Mouse (Mus musculus) forebrain, embryonic 14.5 days (tissue): ENCODE measurements around the gene Plcl1. TPM values are rescaled to one million over a fixed set of nuclear protein-coding genes. Genes with fewer than 3 reads are reported as not detected.
A peak's percentile ranks its signal among the peaks of the same experiment; 100 is the strongest.

Experiments
- ATAC-seq: fragments of 200-750 bp; cut with Nextera tagmentation; 2 replicates; pipeline ENCODE4 v1.8.0; 2017; ENCODE audit warnings: mild to moderate bottlenecking, moderate library complexity
- DNase-seq: peaks from one replicate; pipeline ENCODE4 v3.0.0-alpha.2; 2015; ENCODE audit warnings: low spot score
- H3K27ac ChIP-seq: fragments of 300-500 bp; sonication (generic); 2 replicates; pipeline ENCODE4 v1.5.1; 2014; ENCODE audit warnings: low read depth, mild to moderate bottlenecking, control low read depth, low read length, moderate library complexity
- H3K27me3 ChIP-seq: fragments of 300-500 bp; sonication (generic); replicated peaks from 2 replicates; pipeline ENCODE4 v1.6.1; 2014; ENCODE audit warnings: low read length, control low read depth, mixed read lengths; ENCODE audit not compliant: control insufficient read depth, insufficient read depth
- H3K36me3 ChIP-seq: fragments of 300-500 bp; sonication (generic); 2 replicates; pipeline ENCODE4 v1.6.1; 2014; ENCODE audit warnings: low read length, control low read depth; ENCODE audit not compliant: control insufficient read depth, insufficient read depth
- H3K4me1 ChIP-seq: fragments of 300-500 bp; sonication (generic); 2 replicates; pipeline ENCODE4 v1.6.1; 2014; ENCODE audit warnings: antibody characterized with exemption, low read length, control low read depth; ENCODE audit not compliant: control insufficient read depth, insufficient read depth
- H3K4me2 ChIP-seq: fragments of 300-500 bp; sonication (generic); 2 replicates; pipeline ENCODE4 v1.6.1; 2014; ENCODE audit warnings: mild to moderate bottlenecking, control low read depth, low read length
- H3K4me3 ChIP-seq: fragments of 300-500 bp; sonication (generic); 2 replicates; pipeline ENCODE4 v1.5.1; 2014; ENCODE audit warnings: low read depth, low read length, control low read depth
- H3K9ac ChIP-seq: fragments of 300-500 bp; sonication (generic); 2 replicates; pipeline ENCODE4 v1.6.1; 2014; ENCODE audit warnings: mild to moderate bottlenecking, low read length, control low read depth, moderate library complexity
- H3K9me3 ChIP-seq: fragments of 300-500 bp; sonication (generic); replicated peaks from 2 replicates; pipeline ENCODE4 v1.6.1; 2016; ENCODE audit warnings: low read length, control low read depth, mixed read lengths; ENCODE audit not compliant: control insufficient read depth
- WGBS: fragments of 180-500 bp; shearing (Covaris S2); extraction: QIAGEN DNeasy Blood & Tissue Kit; methylation state at CpG from one replicate; pipeline ENCODE4 v1.1.7; 2014; 5-methylcytosine and 5-hydroxymethylcytosine counted together
- polyA plus RNA-seq: library from polyadenylated mRNA; unstranded; fragments of >200 nt; fragmentation: Nextera tagmentation; extraction: Ambion mirVana; gene quantifications from 2 replicates; pipeline ENCODE4 v1.2.1, GENCODE M21; 2014

The Plcl1 gene
- polyA plus RNA-seq, 1 experiment from 2014 or later, result 2.6 TPM

DNA sequence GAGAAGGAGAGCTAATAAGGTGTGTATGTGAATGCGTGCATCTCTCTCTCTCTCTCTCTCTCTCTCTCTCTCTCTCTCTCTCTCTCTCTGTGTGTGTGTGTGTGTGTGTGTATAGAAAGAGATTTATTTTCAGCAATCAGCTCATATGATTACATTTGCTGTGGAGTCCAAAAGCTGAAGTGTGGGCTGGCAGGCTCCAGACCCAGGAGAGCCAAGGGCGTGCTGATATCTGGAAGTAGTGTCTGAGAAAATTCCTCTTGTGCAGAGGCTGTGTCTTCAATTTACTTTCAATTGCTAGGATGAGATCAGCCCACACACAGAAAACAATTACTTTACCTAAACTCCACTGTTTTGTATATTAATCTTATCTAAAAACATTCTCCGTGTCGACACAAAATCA is 179.7 kb downstream of the Plcl1 start:
- DNase-seq (no peak), ATAC-seq (no peak)
- Histone ChIP-seq H3K9me3 (no peaks in the 10 kb centered on the region), H3K27me3 (no peaks in the 10 kb centered on the region), H3K36me3 (no peaks in the 10 kb centered on the region), H3K4me1 (peaks cover 2% of the 10 kb centered on the region; the same call in 1 of the 2 replicates), H3K4me3 (no peak overlapping the region), H3K27ac (no peak overlapping the region), H3K4me2 (no peak overlapping the region), H3K9ac (no peak overlapping the region)
- WGBS, result 93% methylated on average over 4 of the region's 4 CpGs

GRCm38 (mm10) chr1:55588090-55588489 is 182.4 kb downstream of the Plcl1 start:
- Histone ChIP-seq H3K4me1 (peaks cover 2% of the 10 kb centered on the region; the same call in 1 of the 2 replicates), H3K9ac (no peak overlapping the region), H3K27ac (no peak overlapping the region), H3K36me3 (no peaks in the 10 kb centered on the region), H3K4me2 (no peak overlapping the region), H3K9me3 (no peaks in the 10 kb centered on the region), H3K27me3 (no peaks in the 10 kb centered on the region), H3K4me3 (no peak overlapping the region)
- ATAC-seq, result no peak
- WGBS, result 15% methylated on average over 6 of the region's 6 CpGs
- DNase-seq, result peak; percentile 20

GRCm38 (mm10) chr1:55590047-55590446 is 184.3 kb downstream of the Plcl1 start:
- H3K9me3 ChIP-seq, result no peaks in the 10 kb centered on the region
- H3K4me2 ChIP-seq, result no peak overlapping the region
- no peak overlapping the region for H3K4me3 ChIP-seq
- peaks cover 2% of the 10 kb centered on the region; the same call in 1 of the 2 replicates for H3K4me1 ChIP-seq
- no peaks in the 10 kb centered on the region for H3K36me3 ChIP-seq
- H3K9ac ChIP-seq, result no peak overlapping the region
- no peak for ATAC-seq
- no peak overlapping the region for H3K27ac ChIP-seq
- DNase-seq, result peak; percentile 33
- H3K27me3 ChIP-seq, result no peaks in the 10 kb centered on the region

DNA sequence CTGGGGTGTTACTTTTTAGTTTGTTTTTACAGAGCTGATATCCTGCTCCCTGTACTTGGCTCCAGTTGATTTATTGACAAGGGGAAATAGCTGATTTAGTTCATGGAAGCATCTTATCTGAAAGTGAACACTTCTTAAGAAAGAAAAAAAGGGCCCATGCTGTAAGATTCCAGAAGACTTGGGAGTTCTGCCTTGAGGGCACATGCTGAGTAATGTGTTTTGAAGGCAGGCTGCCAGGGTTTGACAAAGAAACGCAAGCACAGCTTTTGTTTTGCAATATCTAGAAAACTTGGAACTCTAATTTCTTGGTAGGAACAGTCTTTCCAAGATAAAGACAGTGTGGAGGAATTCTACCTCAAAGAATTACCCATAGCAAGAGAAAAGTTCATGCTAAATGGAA is 194.8 kb downstream of the Plcl1 start:
- DNase-seq (no peak), ATAC-seq (no peak)
- 67% methylated on average over 1 of the region's 1 CpGs for WGBS
- Histone ChIP-seq H3K27me3 (no peaks in the 10 kb centered on the region), H3K27ac (no peak overlapping the region), H3K4me1 (no peaks in the 10 kb centered on the region), H3K36me3 (no peaks in the 10 kb centered on the region), H3K4me2 (no peak overlapping the region), H3K9ac (no peak overlapping the region), H3K4me3 (no peak overlapping the region), H3K9me3 (no peaks in the 10 kb centered on the region)

DNA sequence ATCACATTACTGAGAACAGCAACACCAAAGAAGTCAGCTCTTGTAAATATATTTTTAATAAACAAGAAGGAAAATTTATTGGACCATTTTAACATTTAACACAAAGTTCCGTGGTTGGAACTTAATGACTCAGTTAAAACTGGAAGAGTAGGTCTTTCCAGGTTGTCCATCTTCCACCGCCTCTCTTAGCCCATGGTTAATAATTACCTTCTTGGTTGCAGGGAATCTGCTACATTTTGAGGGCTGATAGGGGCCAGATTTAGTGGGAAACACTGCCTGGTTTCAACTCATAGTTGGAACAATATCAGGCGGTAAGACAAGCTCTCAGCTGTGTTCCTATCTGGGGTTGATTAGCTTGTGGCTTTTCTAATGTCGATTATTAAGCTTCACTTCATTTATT is 198.9 kb downstream of the Plcl1 start:
- no peak overlapping the region for H3K9ac ChIP-seq
- H3K4me1 ChIP-seq, result peaks cover 3% of the 10 kb centered on the region; the same call in 1 of the 2 replicates
- H3K36me3 ChIP-seq, result no peaks in the 10 kb centered on the region
- H3K4me2 ChIP-seq, result no peak overlapping the region
- no peak overlapping the region for H3K27ac ChIP-seq
- H3K9me3 ChIP-seq, result no peaks in the 10 kb centered on the region
- H3K27me3 ChIP-seq, result no peaks in the 10 kb centered on the region
- DNase-seq (no peak), ATAC-seq (no peak)
- H3K4me3 ChIP-seq, result no peak overlapping the region
- WGBS, result 94% methylated on average over 4 of the region's 4 CpGs

DNA sequence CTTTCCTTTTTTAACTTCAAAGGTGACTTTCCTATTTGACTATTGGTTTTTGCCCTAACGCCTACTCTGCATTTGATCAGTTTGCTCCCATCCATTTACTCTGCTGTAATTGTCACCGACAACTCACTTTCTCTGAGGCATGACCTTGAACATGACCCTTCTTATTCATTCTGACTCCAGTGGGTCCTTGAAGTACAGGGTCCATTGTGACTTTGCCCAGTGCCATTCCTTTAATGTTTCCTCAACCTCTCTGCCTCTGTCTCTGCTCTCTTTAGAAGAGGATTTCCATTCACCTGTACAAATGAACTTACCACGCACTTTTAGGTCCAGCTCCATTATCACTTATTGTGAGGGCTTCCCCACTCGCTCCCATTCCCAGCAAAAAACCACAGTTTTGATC is 199.7 kb downstream of the Plcl1 start:
- Histone ChIP-seq H3K27ac (no peak overlapping the region), H3K9ac (no peak overlapping the region), H3K27me3 (no peaks in the 10 kb centered on the region), H3K4me2 (no peak overlapping the region), H3K9me3 (no peaks in the 10 kb centered on the region), H3K36me3 (no peaks in the 10 kb centered on the region), H3K4me3 (no peak overlapping the region), H3K4me1 (peaks cover 3% of the 10 kb centered on the region; the same call in 1 of the 2 replicates)
- WGBS, result 75% methylated on average over 4 of the region's 4 CpGs
- DNase-seq (peak; percentile 15), ATAC-seq (peak; percentile 44; the same call in 1 of the 2 replicates)

DNA sequence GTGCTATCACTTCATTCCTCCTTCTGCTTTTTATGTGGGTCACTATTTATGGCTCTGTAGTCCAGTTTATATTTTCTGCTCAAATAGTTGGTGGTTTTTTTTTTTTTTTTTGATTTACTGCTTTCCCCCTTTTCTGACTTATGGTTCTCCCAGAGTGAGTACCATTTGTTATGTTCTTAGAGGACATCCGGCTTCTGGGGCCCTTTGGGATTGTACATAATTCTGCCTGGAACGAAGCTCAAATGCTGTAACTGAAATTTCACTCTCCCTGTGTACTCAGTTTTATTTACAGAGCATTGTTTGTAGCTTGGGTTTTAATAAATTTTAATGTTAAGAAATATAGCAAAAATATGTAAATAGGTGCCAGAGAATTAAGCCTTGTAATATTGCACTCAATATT is 200.2 kb downstream of the Plcl1 start:
- no peak for DNase-seq
- peaks cover 3% of the 10 kb centered on the region; the same call in 1 of the 2 replicates for H3K4me1 ChIP-seq
- no peak overlapping the region for H3K4me3 ChIP-seq
- H3K36me3 ChIP-seq, result no peaks in the 10 kb centered on the region
- no peaks in the 10 kb centered on the region for H3K27me3 ChIP-seq
- 91% methylated on average over 2 of the region's 2 CpGs for WGBS
- no peak overlapping the region for H3K4me2 ChIP-seq
- no peak overlapping the region for H3K9ac ChIP-seq
- no peaks in the 10 kb centered on the region for H3K9me3 ChIP-seq
- ATAC-seq, result no peak
- H3K27ac ChIP-seq, result no peak overlapping the region

DNA sequence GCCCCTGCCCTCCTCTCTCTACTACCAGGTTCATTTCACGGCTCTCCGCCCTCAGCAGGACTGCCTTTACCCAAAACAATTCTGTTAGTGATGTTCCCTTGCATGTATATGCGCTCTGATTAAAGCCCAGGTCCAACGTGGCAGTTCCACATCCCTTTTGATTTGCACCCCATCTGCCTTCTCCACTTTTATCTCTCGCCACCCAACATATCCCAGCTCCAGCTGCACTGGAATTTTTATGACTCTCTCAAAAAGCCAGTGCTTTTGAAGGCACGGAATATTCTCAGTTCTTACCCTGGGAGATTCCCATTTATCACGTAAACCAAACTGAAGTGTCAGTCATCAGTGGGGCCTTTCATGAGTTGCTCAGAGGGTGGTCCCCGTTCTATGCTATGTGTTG is 200.7 kb downstream of the Plcl1 start:
- Histone ChIP-seq H3K36me3 (no peaks in the 10 kb centered on the region), H3K27ac (no peak overlapping the region), H3K9ac (no peak overlapping the region), H3K4me1 (peaks cover 3% of the 10 kb centered on the region; the same call in 1 of the 2 replicates), H3K9me3 (no peaks in the 10 kb centered on the region), H3K4me3 (no peak overlapping the region), H3K4me2 (no peak overlapping the region), H3K27me3 (no peaks in the 10 kb centered on the region)
- ATAC-seq (no peak), DNase-seq (no peak)
- 72% methylated on average over 8 of the region's 8 CpGs for WGBS

DNA sequence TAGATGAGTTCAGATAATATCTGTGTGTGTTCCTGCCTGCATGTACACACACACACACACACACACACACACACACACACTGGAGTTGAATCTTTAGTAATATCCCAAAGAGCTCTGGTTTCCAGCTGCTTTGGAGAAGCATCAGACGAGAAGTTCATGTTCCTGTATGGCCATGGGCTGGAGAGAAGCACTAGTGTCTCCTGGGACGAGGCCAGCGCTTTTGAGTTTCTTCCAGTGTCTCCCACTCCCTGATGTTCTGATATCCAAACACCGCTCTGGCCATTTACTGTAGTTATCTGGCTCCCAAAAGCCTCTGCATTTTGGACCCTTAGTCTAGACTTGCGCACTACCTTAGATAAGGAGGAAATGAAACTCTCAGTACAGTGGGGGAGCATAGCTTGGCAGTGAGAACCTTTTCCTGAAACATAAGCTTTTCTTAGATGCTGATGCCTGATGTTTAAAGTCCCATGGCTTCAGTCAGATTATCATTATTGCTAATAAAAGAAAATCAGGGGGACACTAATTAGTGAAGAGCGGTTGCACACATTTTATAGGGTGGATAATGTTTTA is 207.1 kb downstream of the Plcl1 start:
- H3K4me2 ChIP-seq, result no peak overlapping the region
- H3K27me3 ChIP-seq, result no peaks in the 10 kb centered on the region
- H3K27ac ChIP-seq, result no peak overlapping the region
- H3K4me1 ChIP-seq, result peaks cover 3% of the 10 kb centered on the region; the same call in 1 of the 2 replicates
- no peaks in the 10 kb centered on the region for H3K9me3 ChIP-seq
- H3K36me3 ChIP-seq, result no peaks in the 10 kb centered on the region
- no peak for ATAC-seq
- H3K4me3 ChIP-seq, result no peak overlapping the region
- no peak for DNase-seq
- WGBS, result 90% methylated on average over 6 of the region's 6 CpGs
- no peak overlapping the region for H3K9ac ChIP-seq
